ENCODE assay signal across 17 mouse cellular contexts in genomic region chr10:42945316-42945715, GRCm38 (mm10).
"Had no signal": no experiment of that assay in that cellular context is flagged by ENCODE, and none has a peak within 500 bp of the region (broad histone marks: within the 10 kb centered on the region; RNA-seq: fewer than 3 reads in every experiment).

No protein-coding gene starts in this region.

- H3K4me1 ChIP-seq: lung, embryonic 15.5 days had no signal

- H3K36me3 ChIP-seq: lung, embryonic 15.5 days; midbrain, embryonic 13.5 days; neural tube, embryonic 12.5 days; stomach, embryonic 15.5 days had no signal

- H3K27ac ChIP-seq: lung, embryonic 15.5 days; macrophage; midbrain, embryonic 13.5 days; midbrain, embryonic 15.5 days; neural tube, embryonic 12.5 days; stomach, embryonic 15.5 days; stomach, postnatal 0 days had no signal

- DNase-seq: lung, adult 2 months; lung, postnatal 14 days; lung, postnatal 36 days; right cerebral cortex, postnatal 14 days; thymus, adult 2 months; thymus, postnatal 25 days; thymus, postnatal 4 days had no signal

- H3K27me3 ChIP-seq: midbrain, embryonic 15.5 days; neural tube, embryonic 12.5 days; stomach, embryonic 15.5 days had no signal

- H3K4me3 ChIP-seq: lung, embryonic 15.5 days; megakaryocyte, embryonic 14.5 days; midbrain, embryonic 13.5 days; midbrain, embryonic 15.5 days; neural tube, embryonic 12.5 days; stomach, embryonic 15.5 days had no signal

- H3K9me3 ChIP-seq: lung, embryonic 15.5 days; megakaryocyte, embryonic 14.5 days; midbrain, embryonic 13.5 days; midbrain, embryonic 15.5 days; neural tube, embryonic 12.5 days; stomach, embryonic 15.5 days had no signal

- H3K4me2 ChIP-seq: lung, embryonic 15.5 days; midbrain, embryonic 11.5 days; midbrain, embryonic 13.5 days; midbrain, embryonic 15.5 days; neural tube, embryonic 12.5 days; stomach, embryonic 15.5 days had no signal

- H3K9ac ChIP-seq: lung, embryonic 15.5 days; midbrain, embryonic 13.5 days; midbrain, embryonic 15.5 days; neural tube, embryonic 12.5 days; stomach, embryonic 15.5 days had no signal

- ATAC-seq: lung, postnatal 0 days; midbrain, embryonic 13.5 days; midbrain, embryonic 15.5 days had no signal
